Mouse (Mus musculus) myocyte (in vitro differentiated cells): ENCODE measurements around the gene Rgs6. TPM values are rescaled to one million over a fixed set of nuclear protein-coding genes. Genes with fewer than 3 reads are reported as not detected.

Experiments used
- H3K27me3 ChIP-seq: one replicate; pipeline ENCODE4 v1.6.1; 2011; ENCODE audit not compliant: control insufficient read depth, insufficient read depth, insufficient read length
- H3K36me3 ChIP-seq: one replicate; pipeline ENCODE4 v1.6.1; 2011; ENCODE audit not compliant: control insufficient read depth, insufficient read depth
- H3K4me2 ChIP-seq: one replicate; pipeline ENCODE4 v1.6.1; 2011; ENCODE audit warnings: low read depth, control low read depth
- H3K4me3 ChIP-seq: one replicate; pipeline ENCODE4 v1.5.1; 2011; ENCODE audit warnings: mild to moderate bottlenecking, control low read depth, moderate library complexity
- H3K79me2 ChIP-seq: one replicate; pipeline ENCODE4 v1.6.1; 2011; ENCODE audit not compliant: control insufficient read depth, insufficient read depth
- H3ac ChIP-seq: one replicate; pipeline ENCODE4 v1.6.1; 2011; ENCODE audit not compliant: control insufficient read depth, insufficient read length
- CEBPB ChIP-seq: IDR thresholded peaks from 2 replicates; pipeline ENCODE4 v1.6.1; 2011; ENCODE audit warnings: mild to moderate bottlenecking, moderate library complexity; ENCODE audit not compliant: poor library complexity, insufficient read depth, severe bottlenecking
- E2F4 ChIP-seq: IDR thresholded peaks from one replicate; pipeline ENCODE4 v1.6.1; 2011; ENCODE audit warnings: mild to moderate bottlenecking, control low read depth, moderate library complexity; ENCODE audit not compliant: insufficient read depth
- MAX ChIP-seq: IDR thresholded peaks from one replicate; pipeline ENCODE4 v1.6.1; 2011; ENCODE audit warnings: low read depth, mild to moderate bottlenecking, control low read depth
- MYOD1 ChIP-seq, 3 experiments: IDR thresholded peaks; one replicate each; pipeline ENCODE4 v1.6.1; 2011; ENCODE audit warnings: control low read depth in 2 of 3, low read depth in 2 of 3, mild to moderate bottlenecking in 2 of 3, moderate library complexity in 1 of 3; ENCODE audit not compliant: insufficient read length in 2 of 3, control insufficient read depth in 1 of 3
- MYOG ChIP-seq, 3 experiments: IDR thresholded peaks; one replicate each; pipeline ENCODE4 v1.6.1; 2011; ENCODE audit warnings: control low read depth in 2 of 3, low read depth in 2 of 3, mild to moderate bottlenecking in 2 of 3; ENCODE audit not compliant: insufficient read length in 2 of 3, control insufficient read depth in 1 of 3, insufficient read depth in 1 of 3
- POLR2A ChIP-seq: IDR thresholded peaks from one replicate; pipeline ENCODE4 v1.6.1; 2011; ENCODE audit warnings: low read depth, mild to moderate bottlenecking, control low read depth, moderate library complexity; ENCODE audit not compliant: insufficient read length
- POLR2AphosphoS2 ChIP-seq: IDR thresholded peaks from one replicate; pipeline ENCODE4 v1.6.1; 2011; ENCODE audit warnings: low read depth, control low read depth; ENCODE audit not compliant: insufficient read length
- REST ChIP-seq: IDR thresholded peaks from one replicate; pipeline ENCODE4 v1.6.1; 2011; ENCODE audit warnings: mild to moderate bottlenecking, control low read depth, moderate library complexity; ENCODE audit not compliant: insufficient read depth, insufficient read length
- SRF ChIP-seq: IDR thresholded peaks from one replicate; pipeline ENCODE4 v1.6.1; 2011; ENCODE audit warnings: low read depth; ENCODE audit not compliant: control insufficient read depth, insufficient read length
- TCF12 ChIP-seq: IDR thresholded peaks from one replicate; pipeline ENCODE4 v1.6.1; 2011; ENCODE audit warnings: mild to moderate bottlenecking, control low read depth; ENCODE audit not compliant: poor library complexity, insufficient read depth, severe bottlenecking
- TCF3 ChIP-seq: IDR thresholded peaks from one replicate; pipeline ENCODE4 v1.6.1; 2011; ENCODE audit warnings: low read depth, control low read depth; ENCODE audit not compliant: insufficient read length
- USF1 ChIP-seq: IDR thresholded peaks from one replicate; pipeline ENCODE4 v1.6.1; 2011; ENCODE audit warnings: low read depth, mild to moderate bottlenecking, control low read depth, moderate library complexity
- polyA plus RNA-seq: library from polyadenylated mRNA; unstranded; fragments of >200 nt; fragmentation: generic; extraction: Trizol; gene quantifications from one replicate; pipeline ENCODE4 v1.2.1, GENCODE M21; 2012; ENCODE audit warnings: missing spikeins

Rgs6 gene
- polyA plus RNA-seq, 1 experiment, result not detected

GRCm38 (mm10) chr12:83178770-83179169 lies 590.7 kb downstream of the Rgs6 start:
- no peak overlapping the region for H3K4me3 ChIP-seq
- H3K79me2 ChIP-seq, result no peaks in the 10 kb centered on the region
- no peak overlapping the region for H3K4me2 ChIP-seq
- no peak overlapping the region for H3ac ChIP-seq
- no peak for TF ChIP-seq POLR2A
- no peak for TF ChIP-seq REST
- TF ChIP-seq MYOG (IDR thresholded peaks at IDR 0.05; ENCODE audit: control insufficient read depth in 1 of 3, insufficient read depth in 1 of 3, insufficient read length in 2 of 3, low read depth in 2 of 3), result no peak
- TF ChIP-seq E2F4, result no peak
- no peak for TF ChIP-seq MYOD1 (IDR thresholded peaks at IDR 0.05; ENCODE audit: control insufficient read depth in 1 of 3, insufficient read length in 2 of 3, low read depth in 2 of 3)
- TF ChIP-seq CEBPB, result no peak
- TF ChIP-seq SRF, result no peak
- TF ChIP-seq TCF12, result no peak
- TF ChIP-seq POLR2AphosphoS2, result no peak
- TF ChIP-seq USF1, result no peak
- no peaks in the 10 kb centered on the region for H3K27me3 ChIP-seq
- no peaks in the 10 kb centered on the region for H3K36me3 ChIP-seq

GRCm38 (mm10) chr12:83179860-83180259 lies 591.8 kb downstream of the Rgs6 start:
- Histone ChIP-seq H3K79me2 (no peaks in the 10 kb centered on the region), H3ac (no peak overlapping the region), H3K36me3 (no peaks in the 10 kb centered on the region)

GRCm38 (mm10) chr12:83180561-83180960 lies 592.5 kb downstream of the Rgs6 start:
- no peak for TF ChIP-seq USF1
- TF ChIP-seq REST, result no peak
- no peak for TF ChIP-seq CEBPB
- TF ChIP-seq POLR2AphosphoS2, result no peak
- TF ChIP-seq SRF, result no peak
- no peak for TF ChIP-seq TCF12
- no peak for TF ChIP-seq MYOG (IDR thresholded peaks at IDR 0.05; ENCODE audit: control insufficient read depth in 1 of 3, insufficient read depth in 1 of 3, insufficient read length in 2 of 3, low read depth in 2 of 3)
- no peak for TF ChIP-seq MAX
- TF ChIP-seq TCF3, result no peak
- TF ChIP-seq POLR2A, result no peak
- TF ChIP-seq MYOD1 (IDR thresholded peaks at IDR 0.05; ENCODE audit: control insufficient read depth in 1 of 3, insufficient read length in 2 of 3, low read depth in 2 of 3), result no peak
- no peak for TF ChIP-seq E2F4
- Histone ChIP-seq H3K4me3 (no peak overlapping the region), H3K79me2 (no peaks in the 10 kb centered on the region), H3ac (no peak overlapping the region), H3K36me3 (no peaks in the 10 kb centered on the region), H3K4me2 (no peak overlapping the region), H3K27me3 (no peaks in the 10 kb centered on the region)

More at GRCm38 (mm10) chr12:83179860-83180259, 591.8 kb downstream of the Rgs6 start:
- TF ChIP-seq E2F4 (no peak), MYOG (IDR thresholded peaks at IDR 0.05; ENCODE audit: control insufficient read depth in 1 of 3, insufficient read depth in 1 of 3, insufficient read length in 2 of 3, low read depth in 2 of 3) (no peak), POLR2A (no peak), REST (no peak), TCF12 (no peak)
- no peak overlapping the region for H3K4me2 ChIP-seq
- no peaks in the 10 kb centered on the region for H3K27me3 ChIP-seq
- no peak overlapping the region for H3K4me3 ChIP-seq

- Histone ChIP-seq H3K4me2 (no peak overlapping the region), H3K27me3 (no peaks in the 10 kb centered on the region), H3K4me3 (no peak overlapping the region), H3K79me2 (no peaks in the 10 kb centered on the region), H3ac (no peak overlapping the region), H3K36me3 (no peaks in the 10 kb centered on the region)
- TF ChIP-seq MAX (no peak), USF1 (no peak), REST (no peak)
These were observed 613.6 kb downstream of the Rgs6 start for GRCm38 (mm10) chr12:83201674-83202073.

GRCm38 (mm10) chr12:83204361-83204760 lies 616.3 kb downstream of the Rgs6 start:
- H3K4me3 ChIP-seq, result no peak overlapping the region
- no peak for TF ChIP-seq MAX
- TF ChIP-seq USF1, result no peak
- TF ChIP-seq SRF, result no peak
- no peak for TF ChIP-seq MYOG (IDR thresholded peaks at IDR 0.05; ENCODE audit: control insufficient read depth in 1 of 3, insufficient read depth in 1 of 3, insufficient read length in 2 of 3, low read depth in 2 of 3)
- no peak for TF ChIP-seq E2F4
- no peak for TF ChIP-seq MYOD1 (IDR thresholded peaks at IDR 0.05; ENCODE audit: control insufficient read depth in 1 of 3, insufficient read length in 2 of 3, low read depth in 2 of 3)
- no peak for TF ChIP-seq REST
- TF ChIP-seq TCF3, result no peak
- no peak for TF ChIP-seq TCF12
- no peak for TF ChIP-seq CEBPB
- H3K79me2 ChIP-seq, result no peaks in the 10 kb centered on the region
- H3ac ChIP-seq, result no peak overlapping the region
- no peak overlapping the region for H3K4me2 ChIP-seq
- H3K27me3 ChIP-seq, result no peaks in the 10 kb centered on the region
- H3K36me3 ChIP-seq, result no peaks in the 10 kb centered on the region
